Mouse (Mus musculus): Measurements from ENCODE around the gene Tmem106a. TPM values are rescaled to one million over a fixed set of nuclear protein-coding genes. Genes with fewer than 3 reads are reported as not detected.
"Not testable (repeated sequence)": the region's sequence is repeated elsewhere in the genome, so short reads cannot be mapped to it uniquely, and the experiment has no call there.

Gene Tmem106a
- polyA plus RNA-seq, 1 experiment from 2014 or later: 3.3 TPM

GRCm38 (mm10) chr11:101583205-101583604 is 1.2 kb downstream of the Tmem106a start:
- Histone ChIP-seq H3K9me3 (ENCODE audit: low read depth, low read length) (no peaks in the 10 kb centered on the region), H3K36me3 (ENCODE audit: insufficient read depth) (peaks cover 19% of the 10 kb centered on the region), H3K27ac (ENCODE audit: low read depth) (no peak overlapping the region), H3K9ac (no peak overlapping the region), H3K4me2 (no peak overlapping the region), H3K4me3 (ENCODE audit: low read depth, low read length) (no peak overlapping the region), H3K27me3 (ENCODE audit: insufficient read depth, low read length) (no peaks in the 10 kb centered on the region), H3K4me1 (ENCODE audit: insufficient read depth) (no peaks in the 10 kb centered on the region)
- no peak for TF ChIP-seq CTCF (IDR thresholded peaks at IDR 0.05; ENCODE audit: low read depth)
- WGBS: 86% methylated on average over 2 of the region's 2 CpGs
- ATAC-seq (ENCODE audit: insufficient read depth): no peak
- DNase-seq: no peak

GRCm38 (mm10) chr11:101585031-101585430 is 3.0 kb downstream of the Tmem106a start:
- H3K9me3 ChIP-seq (ENCODE audit: low read depth, low read length); H3K9ac ChIP-seq; DNase-seq; H3K4me2 ChIP-seq; H3K36me3 ChIP-seq (ENCODE audit: insufficient read depth); H3K4me3 ChIP-seq (ENCODE audit: low read depth, low read length); ATAC-seq (ENCODE audit: insufficient read depth); H3K4me1 ChIP-seq (ENCODE audit: insufficient read depth); H3K27me3 ChIP-seq (ENCODE audit: insufficient read depth, low read length); H3K27ac ChIP-seq (ENCODE audit: low read depth): not testable (repeated sequence)
- WGBS: 96% methylated on average over 1 of the region's 1 CpGs

- DNase-seq (no peak), ATAC-seq (ENCODE audit: insufficient read depth) (no peak)
- Histone ChIP-seq H3K27ac (ENCODE audit: low read depth) (no peak overlapping the region), H3K4me3 (ENCODE audit: low read depth, low read length) (no peak overlapping the region), H3K9me3 (ENCODE audit: low read depth, low read length) (no peaks in the 10 kb centered on the region), H3K36me3 (ENCODE audit: insufficient read depth) (peaks cover 4% of the 10 kb centered on the region; the same call in 1 of the 2 replicates), H3K27me3 (ENCODE audit: insufficient read depth, low read length) (no peaks in the 10 kb centered on the region), H3K4me2 (no peak overlapping the region), H3K4me1 (ENCODE audit: insufficient read depth) (no peaks in the 10 kb centered on the region), H3K9ac (no peak overlapping the region)
- no peak for TF ChIP-seq CTCF (IDR thresholded peaks at IDR 0.05; ENCODE audit: low read depth)
- WGBS: 70% methylated on average over 4 of the region's 4 CpGs
These were observed 3.8 kb downstream of the Tmem106a start for GRCm38 (mm10) chr11:101585805-101586204.

- ATAC-seq (ENCODE audit: insufficient read depth): no peak
- DNase-seq: no peak
- Histone ChIP-seq H3K4me3 (ENCODE audit: low read depth, low read length) (no peak overlapping the region), H3K27ac (ENCODE audit: low read depth) (no peak overlapping the region), H3K27me3 (ENCODE audit: insufficient read depth, low read length) (no peaks in the 10 kb centered on the region), H3K9me3 (ENCODE audit: low read depth, low read length) (no peaks in the 10 kb centered on the region), H3K4me1 (ENCODE audit: insufficient read depth) (no peaks in the 10 kb centered on the region), H3K4me2 (no peak overlapping the region), H3K36me3 (ENCODE audit: insufficient read depth) (no peaks in the 10 kb centered on the region), H3K9ac (no peak overlapping the region)
- WGBS: 86% methylated on average over 10 of the region's 10 CpGs
- no peak for TF ChIP-seq CTCF (IDR thresholded peaks at IDR 0.05; ENCODE audit: low read depth)
These were observed 5.6 kb downstream of the Tmem106a start for GRCm38 (mm10) chr11:101587676-101588075.

GRCm38 (mm10) chr11:101588868-101589267 is 6.8 kb downstream of the Tmem106a start:
- ATAC-seq (ENCODE audit: insufficient read depth) (no peak), DNase-seq (no peak)
- Histone ChIP-seq H3K4me1 (ENCODE audit: insufficient read depth) (no peaks in the 10 kb centered on the region), H3K4me3 (ENCODE audit: low read depth, low read length) (no peak overlapping the region), H3K27ac (ENCODE audit: low read depth) (no peak overlapping the region), H3K27me3 (ENCODE audit: insufficient read depth, low read length) (no peaks in the 10 kb centered on the region), H3K9ac (no peak overlapping the region), H3K9me3 (ENCODE audit: low read depth, low read length) (no peaks in the 10 kb centered on the region), H3K36me3 (ENCODE audit: insufficient read depth) (no peaks in the 10 kb centered on the region), H3K4me2 (no peak overlapping the region)
- TF ChIP-seq CTCF (IDR thresholded peaks at IDR 0.05; ENCODE audit: low read depth): no peak
- WGBS: 84% methylated on average over 7 of the region's 7 CpGs

- no peaks in the 10 kb centered on the region for H3K36me3 ChIP-seq (ENCODE audit: insufficient read depth)
- WGBS: 27% methylated on average over 5 of the region's 5 CpGs
- DNase-seq: peak; percentile 78
- no peak overlapping the region for H3K4me3 ChIP-seq (ENCODE audit: low read depth, low read length)
- H3K9me3 ChIP-seq (ENCODE audit: low read depth, low read length): no peaks in the 10 kb centered on the region
- no peaks in the 10 kb centered on the region for H3K4me1 ChIP-seq (ENCODE audit: insufficient read depth)
- no peak overlapping the region for H3K27ac ChIP-seq (ENCODE audit: low read depth)
- no peak for ATAC-seq (ENCODE audit: insufficient read depth)
- H3K9ac ChIP-seq: no peak overlapping the region
- no peaks in the 10 kb centered on the region for H3K27me3 ChIP-seq (ENCODE audit: insufficient read depth, low read length)
- TF ChIP-seq CTCF (IDR thresholded peaks at IDR 0.05; ENCODE audit: low read depth): peak; percentile 79
- no peak overlapping the region for H3K4me2 ChIP-seq
These were observed 7.4 kb downstream of the Tmem106a start for GRCm38 (mm10) chr11:101589444-101589843.

GRCm38 (mm10) chr11:101589989-101590624 is 8.1 kb downstream of the Tmem106a start:
- no peak for TF ChIP-seq CTCF (IDR thresholded peaks at IDR 0.05; ENCODE audit: low read depth)
- Histone ChIP-seq H3K4me3 (ENCODE audit: low read depth, low read length) (no peak overlapping the region), H3K9ac (no peak overlapping the region), H3K27ac (ENCODE audit: low read depth) (no peak overlapping the region), H3K27me3 (ENCODE audit: insufficient read depth, low read length) (no peaks in the 10 kb centered on the region), H3K4me1 (ENCODE audit: insufficient read depth) (no peaks in the 10 kb centered on the region), H3K4me2 (no peak overlapping the region), H3K9me3 (ENCODE audit: low read depth, low read length) (no peaks in the 10 kb centered on the region), H3K36me3 (ENCODE audit: insufficient read depth) (no peaks in the 10 kb centered on the region)
- DNase-seq: no peak
- ATAC-seq (ENCODE audit: insufficient read depth): no peak
- 63% methylated on average over 12 of the region's 12 CpGs for WGBS

Measured in lung, embryonic 14.5 days (tissue).